ENCODE assay signal across 19 mouse cellular contexts in genomic region chr5:111104801-111105200, GRCm38 (mm10).
A peak's percentile ranks its signal among the peaks of the same experiment; 100 is the strongest.
DNase-seq lines count a peak whose midpoint lies in the region; ATAC-seq lines count a peak whose summit lies in the region.
"Had no signal": no experiment of that assay in that cellular context is flagged by ENCODE, and none has a peak within 500 bp of the region (broad histone marks: within the 10 kb centered on the region; RNA-seq: fewer than 3 reads in every experiment).

No protein-coding gene starts in this region.

- ATAC-seq in megakaryocyte-erythroid progenitor cell, adult 5-6 weeks (replicated peaks; ENCODE audit: low FRiP score, low TSS enrichment, poor library complexity, severe bottlenecking), result no peak
- ATAC-seq: inflammation-experienced regulatory T-cells, adult 6 months; lung, postnatal 0 days had no signal

- DNase-seq in cerebellum, adult 18-20 months, result peak; percentile 14 to 28
- no peak for DNase-seq in cerebellum, adult 11 months
- peak; percentile 16 for DNase-seq in heart, postnatal 4 days
- DNase-seq in heart, postnatal 25 days (ENCODE audit: low spot score), result no peak
- DNase-seq in urinary bladder, postnatal 14 days (ENCODE audit: low spot score), result peak; percentile 25
- DNase-seq in urinary bladder, postnatal 25 days (ENCODE audit: low spot score), result no peak
- DNase-seq in lung, adult 18-20 months, result no peak
- DNase-seq: adrenal gland, postnatal 25 days; embryo, embryonic 11 days; gastrocnemius, postnatal 25 days; heart, adult 18-20 months; heart, postnatal 10 days; liver; right cerebral cortex, adult 18-20 months; thymus, adult 2 months; thymus, postnatal 4 days had no signal

- intact Hi-C loops in heart, postnatal 25 days (cut with DNase I), result no loop called here

Comparison
In these comparisons a context has a peak if more than half of its experiments do, and no peak if none do; other contexts are left out.
1. DNase-seq: peak in cerebellum, adult 18-20 months (2 of 2), heart, postnatal 4 days (single experiment) and urinary bladder, postnatal 14 days (single experiment); none in cerebellum, adult 11 months (single experiment), heart, postnatal 25 days (single experiment), urinary bladder, postnatal 25 days (single experiment) and lung, adult 18-20 months (0 of 2).